Mouse (Mus musculus): ENCODE data around the gene Hecw2. TPM values are rescaled to one million over a fixed set of nuclear protein-coding genes. Genes with fewer than 3 reads are reported as not detected.

The Hecw2 gene
- total RNA-seq, 2 experiments from 2014 or later = 10.2 to 10.3 TPM

Small RNA genes lying within 50 kb of the gene (microRNA-seq; reads per million reads assigned to microRNA genes)
- 0 reads per million in 2 experiments for gene Mir7681 (ENCODE audit: borderline number of aligned reads in 2 of 2)

Other genes starting within 250 kb of the Hecw2 start
- gene Ccdc150, start 55.5 kb upstream of the Hecw2 start, total RNA-seq (2021) = not detected
- 10 to 100 TPM; 13.4 to 16.2 TPM for gene Gtf3c3, start 243.8 kb upstream of the Hecw2 start, total RNA-seq (2021)